In the genomic region with DNA sequence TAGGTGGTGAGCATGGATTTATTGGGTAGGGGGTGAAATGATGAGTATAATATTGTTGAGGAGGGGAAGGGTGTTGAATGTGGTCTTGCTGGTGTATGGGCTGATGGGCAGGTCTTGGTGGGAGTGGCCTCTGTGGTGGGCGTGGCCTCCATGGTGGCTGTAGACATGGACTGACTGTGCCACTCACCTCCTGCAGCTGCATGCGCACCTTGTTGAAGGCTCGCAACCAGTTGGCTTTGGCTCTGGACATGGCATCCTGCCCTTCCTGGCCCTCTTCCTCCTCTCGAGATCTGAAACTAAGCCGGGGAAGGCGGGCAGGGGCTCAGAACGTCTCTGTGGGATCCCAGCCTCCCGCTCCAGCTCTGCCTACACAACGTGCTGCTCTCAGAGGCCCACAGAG, we compare ENCODE assay signal across 23 mouse cellular contexts. TPM values are rescaled to one million over a fixed set of nuclear protein-coding genes. Genes with fewer than 3 reads are reported as not detected.
DNase-seq lines count a peak whose midpoint lies in the region; ATAC-seq lines count a peak whose summit lies in the region.
"Had no signal": no experiment of that assay in that cellular context is flagged by ENCODE, and none has a peak within 500 bp of the region (broad histone marks: within the 10 kb centered on the region; RNA-seq: fewer than 3 reads in every experiment).

No protein-coding gene starts in this region.

- 29% methylated on average over 9 of the region's 9 CpGs for WGBS in embryonic facial prominence, embryonic 13.5 days
- 19% methylated on average over 9 of the region's 9 CpGs for WGBS in embryonic facial prominence, embryonic 10.5 days

- no peak overlapping the region for H3K27ac ChIP-seq in embryonic facial prominence, embryonic 13.5 days
- H3K27ac ChIP-seq in embryonic facial prominence, embryonic 10.5 days (replicated peaks), result no peak overlapping the region
- H3K27ac ChIP-seq: forebrain, embryonic 13.5 days; hindbrain, embryonic 13.5 days; layer of hippocampus, adult 2 months; limb, embryonic 15.5 days; liver, embryonic 15.5 days; neural tube, embryonic 12.5 days had no signal

- no peaks in the 10 kb centered on the region for H3K36me3 ChIP-seq in embryonic facial prominence, embryonic 13.5 days
- H3K36me3 ChIP-seq in embryonic facial prominence, embryonic 10.5 days (replicated peaks), result no peaks in the 10 kb centered on the region
- H3K36me3 ChIP-seq: heart, embryonic 12.5 days; limb, embryonic 15.5 days; liver, embryonic 15.5 days had no signal

- no peak for DNase-seq in embryonic facial prominence, embryonic 10.5 days (ENCODE audit: low spot score)
- peak; percentile 27 to 32 for DNase-seq in right cerebral cortex, postnatal 10 days (ENCODE audit: low spot score in 2 of 2)
- DNase-seq in right cerebral cortex, postnatal 36 days (ENCODE audit: low spot score in 2 of 2), result no peak
- DNase-seq in ZHBTc4 (ENCODE audit: low read depth, low spot score), result peak; percentile 36
- DNase-seq in left cerebral cortex, adult 8-10 months (ENCODE audit: low spot score in 2 of 2), result no peak
- DNase-seq: adrenal gland, adult 2 months; heart, adult 11 months; heart, postnatal 14 days; layer of hippocampus, postnatal 36 days; thymus, adult 18-20 months had no signal

- H3K4me2 ChIP-seq in embryonic facial prominence, embryonic 13.5 days, result no peak overlapping the region
- H3K4me2 ChIP-seq: forebrain, embryonic 13.5 days; heart, embryonic 12.5 days; hindbrain, embryonic 13.5 days; limb, embryonic 15.5 days; liver, embryonic 15.5 days; neural tube, embryonic 12.5 days had no signal

- peaks cover 13% of the 10 kb centered on the region for H3K4me1 ChIP-seq in embryonic facial prominence, embryonic 13.5 days
- H3K4me1 ChIP-seq in embryonic facial prominence, embryonic 10.5 days, result peaks cover 12% of the 10 kb centered on the region

- H3K27me3 ChIP-seq in embryonic facial prominence, embryonic 13.5 days, result peaks cover 91% of the 10 kb centered on the region
- H3K27me3 ChIP-seq in embryonic facial prominence, embryonic 10.5 days (replicated peaks; ENCODE audit: low read depth, poor library complexity, severe bottlenecking), result peaks cover 98% of the 10 kb centered on the region

- H3K4me3 ChIP-seq in embryonic facial prominence, embryonic 13.5 days, result no peak overlapping the region
- H3K4me3 ChIP-seq in embryonic facial prominence, embryonic 10.5 days, result no peak overlapping the region
- H3K4me3 ChIP-seq: erythroblast, embryonic 14.5 days; forebrain, embryonic 13.5 days; heart, embryonic 12.5 days; hindbrain, embryonic 13.5 days; layer of hippocampus, adult 2 months; limb, embryonic 15.5 days; liver, embryonic 15.5 days; neural tube, embryonic 12.5 days had no signal

- H3K9ac ChIP-seq in embryonic facial prominence, embryonic 13.5 days, result 0 out of 2 replicates have a peak overlapping the region, but pooled peaks have one; percentile 44
- H3K9ac ChIP-seq: forebrain, embryonic 13.5 days; heart, embryonic 12.5 days; hindbrain, embryonic 13.5 days; limb, embryonic 15.5 days; liver, embryonic 15.5 days; neural tube, embryonic 12.5 days had no signal

- no peaks in the 10 kb centered on the region for H3K9me3 ChIP-seq in embryonic facial prominence, embryonic 13.5 days
- H3K9me3 ChIP-seq in embryonic facial prominence, embryonic 10.5 days, result no peaks in the 10 kb centered on the region
- H3K9me3 ChIP-seq: forebrain, embryonic 13.5 days; G1E; heart, embryonic 12.5 days; hindbrain, embryonic 13.5 days; limb, embryonic 15.5 days; liver, embryonic 15.5 days; neural tube, embryonic 12.5 days had no signal

- no peak for ATAC-seq in embryonic facial prominence, embryonic 13.5 days (ENCODE audit: insufficient number of reproducible peaks, insufficient read depth, low FRiP score, low TSS enrichment, low read depth)
- ATAC-seq in granulocyte monocyte progenitor cell, adult 5-6 weeks (replicated peaks; ENCODE audit: poor library complexity, severe bottlenecking), result no peak
- ATAC-seq: forebrain, embryonic 13.5 days; inflammation-experienced regulatory T-cells, adult 6 months had no signal

RNA-seq across cellular contexts. Expression of gene Unc13a, which starts 13.7 kb away (rescaled TPM):
- polyA plus RNA-seq in embryonic facial prominence, embryonic 13.5 days (2015; fragmentation: Nextera tagmentation; extraction: Ambion mirVana), result 0.87 and 1.2 TPM in 2 replicates
- 2.2 TPM in 2 replicates for polyA plus RNA-seq in embryonic facial prominence, embryonic 10.5 days (2016; fragmentation: Nextera tagmentation; extraction: Ambion mirVana)
- 0.60 TPM in 1 of 2 replicates, not detected in the other for total RNA-seq in granulocyte monocyte progenitor cell, adult 5-6 weeks (2014; fragmentation: Nextera tagmentation)
- 0.04 and 1.8 TPM in 2 replicates for total RNA-seq in granulocyte monocyte progenitor cell, adult 5-6 weeks (2017)
- total RNA-seq in left cerebral cortex, adult 8-10 months (2022), result 100 to 1,000 TPM; 237 to 269 (median 246) TPM

RNA-seq across cellular contexts. Expression of gene Jak3, which starts 18.3 kb away (rescaled TPM):
- 3.7 and 3.9 TPM in 2 replicates for polyA plus RNA-seq in embryonic facial prominence, embryonic 13.5 days (2015; fragmentation: Nextera tagmentation; extraction: Ambion mirVana)
- 3.6 and 4.0 TPM in 2 replicates for polyA plus RNA-seq in embryonic facial prominence, embryonic 10.5 days (2016; fragmentation: Nextera tagmentation; extraction: Ambion mirVana)
- total RNA-seq in granulocyte monocyte progenitor cell, adult 5-6 weeks (2014; fragmentation: Nextera tagmentation), result 10.9 and 17.5 TPM in 2 replicates
- 7.2 and 8.1 TPM in 2 replicates for total RNA-seq in granulocyte monocyte progenitor cell, adult 5-6 weeks (2017)
- 1 to 10 TPM; 4.4 to 7.3 (median 6.1) TPM for total RNA-seq in left cerebral cortex, adult 8-10 months (2022)

RNA-seq across cellular contexts. Expression of gene Insl3, which starts 31.2 kb away (rescaled TPM):
- 0.89 TPM in 1 of 2 replicates, not detected in the other for polyA plus RNA-seq in embryonic facial prominence, embryonic 13.5 days (2015; fragmentation: Nextera tagmentation; extraction: Ambion mirVana)
- 0.55 TPM in 1 of 2 replicates, not detected in the other for polyA plus RNA-seq in embryonic facial prominence, embryonic 10.5 days (2016; fragmentation: Nextera tagmentation; extraction: Ambion mirVana)
- 14.1 and 16.3 TPM in 2 replicates for total RNA-seq in granulocyte monocyte progenitor cell, adult 5-6 weeks (2014; fragmentation: Nextera tagmentation)
- 1.2 and 4.4 TPM in 2 replicates for total RNA-seq in granulocyte monocyte progenitor cell, adult 5-6 weeks (2017)
- total RNA-seq in left cerebral cortex, adult 8-10 months (2022), result 1 to 10 TPM; 1.4 to 3.2 (median 2.1) TPM
- total RNA-seq: monocyte, adult 5-6 weeks had no signal
- polyA plus RNA-seq: forebrain, embryonic 13.5 days; neural tube, embryonic 12.5 days had no signal

RNA-seq across cellular contexts. Expression of gene B3gnt3, which starts 43.8 kb away (rescaled TPM):
- polyA plus RNA-seq in embryonic facial prominence, embryonic 13.5 days (2015; fragmentation: Nextera tagmentation; extraction: Ambion mirVana), result 0.63 and 0.89 TPM in 2 replicates
- polyA plus RNA-seq in embryonic facial prominence, embryonic 10.5 days (2016; fragmentation: Nextera tagmentation; extraction: Ambion mirVana), result 0.54 and 0.72 TPM in 2 replicates
- total RNA-seq in granulocyte monocyte progenitor cell, adult 5-6 weeks (2014; fragmentation: Nextera tagmentation), result 1.4 TPM in 1 of 2 replicates, not detected in the other
- 0.39 TPM in 1 of 2 replicates, not detected in the other for total RNA-seq in granulocyte monocyte progenitor cell, adult 5-6 weeks (2017)
- total RNA-seq in left cerebral cortex, adult 8-10 months (2022), result under 1 TPM; 0.41 to 0.88 (median 0.70) TPM
- total RNA-seq: monocyte, adult 5-6 weeks had no signal
- polyA plus RNA-seq: G1E had no signal

RNA-seq across cellular contexts. Expression of gene Colgalt1, which starts 47.0 kb away (rescaled TPM):
- 75.5 and 78.2 TPM in 2 replicates for polyA plus RNA-seq in embryonic facial prominence, embryonic 13.5 days (2015; fragmentation: Nextera tagmentation; extraction: Ambion mirVana)
- polyA plus RNA-seq in embryonic facial prominence, embryonic 10.5 days (2016; fragmentation: Nextera tagmentation; extraction: Ambion mirVana), result 52.1 and 53.7 TPM in 2 replicates
- 93.8 and 107 TPM in 2 replicates for total RNA-seq in granulocyte monocyte progenitor cell, adult 5-6 weeks (2014; fragmentation: Nextera tagmentation)
- 77.1 and 84.4 TPM in 2 replicates for total RNA-seq in granulocyte monocyte progenitor cell, adult 5-6 weeks (2017)
- total RNA-seq in left cerebral cortex, adult 8-10 months (2022), result 10 to 100 TPM; 38.6 to 51.4 (median 45.8) TPM

Comparison
In these comparisons a context has a peak if more than half of its experiments do, and no peak if none do; other contexts are left out.
1. DNase-seq: peak in right cerebral cortex, postnatal 10 days (2 of 2) and ZHBTc4 (single experiment); none in embryonic facial prominence, embryonic 10.5 days (single experiment), right cerebral cortex, postnatal 36 days (0 of 2) and left cerebral cortex, adult 8-10 months (0 of 2).
2. RNA of gene Unc13a, which starts 13.7 kb away (total RNA-seq): 237 to 269 TPM in left cerebral cortex, adult 8-10 months; 0.04 to 1.8 TPM in granulocyte monocyte progenitor cell, adult 5-6 weeks; every median in the first group is over 10 times any median in the second.